Mouse (Mus musculus): ENCODE measurements around the gene Arhgap15. TPM values are rescaled to one million over a fixed set of nuclear protein-coding genes. Genes with fewer than 3 reads are reported as not detected.

The Arhgap15 gene
- polyA plus RNA-seq, 1 experiment from 2014 or later: 1.0 TPM

DNA sequence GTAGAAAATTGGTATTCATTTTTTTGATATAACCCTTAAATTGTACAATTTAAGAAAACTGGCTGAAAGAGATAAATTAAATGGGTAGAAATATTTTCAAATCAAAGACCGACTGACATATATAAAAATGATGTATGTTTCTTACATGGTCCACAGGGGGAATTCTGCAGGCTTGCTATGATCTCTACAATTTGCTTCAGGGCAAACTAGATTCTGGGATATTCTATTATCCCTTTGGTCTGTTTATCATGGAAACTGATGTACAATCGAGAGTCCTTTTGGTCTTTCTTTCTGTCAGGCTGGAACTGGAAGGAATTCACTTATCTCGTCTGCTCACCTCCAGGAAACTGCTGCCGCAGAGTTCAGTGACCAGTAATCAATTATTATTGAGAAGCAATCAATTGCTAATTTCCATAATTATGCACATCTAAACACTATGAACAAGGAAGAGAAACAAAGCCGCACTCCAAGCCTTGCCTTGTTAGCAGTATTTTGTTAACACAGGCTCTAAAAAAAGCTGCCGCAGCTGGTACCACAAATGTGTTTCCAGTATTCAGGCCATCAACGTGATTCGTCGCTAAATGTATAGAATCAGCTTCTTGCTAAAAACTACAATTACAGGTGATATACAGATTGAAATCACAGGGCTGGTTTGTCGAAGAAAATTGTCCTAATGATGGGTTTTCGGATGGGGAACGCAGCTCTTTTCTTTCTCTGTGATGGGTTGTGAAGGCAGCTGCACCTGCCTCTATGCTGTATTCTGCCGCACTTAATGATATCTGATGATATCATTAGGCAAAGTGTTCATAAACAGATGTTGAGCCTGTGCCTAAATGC is 229.8 kb downstream of the Arhgap15 start:
- 87% methylated on average over 13 of the region's 13 CpGs for WGBS
- no peak overlapping the region for H3K9ac ChIP-seq (ENCODE audit: low read depth, low read length)
- ATAC-seq (replicated peaks; ENCODE audit: low FRiP score, low read depth): no peak
- no peak for DNase-seq (ENCODE audit: low spot score)
- H3K27ac ChIP-seq: no peak overlapping the region
- H3K4me1 ChIP-seq (replicated peaks; ENCODE audit: insufficient read depth, low read length): no peaks in the 10 kb centered on the region
- no peaks in the 10 kb centered on the region for H3K36me3 ChIP-seq (ENCODE audit: insufficient read depth, low read length)
- no peak for TF ChIP-seq CTCF (IDR thresholded peaks at IDR 0.05; ENCODE audit: low read depth)
- H3K4me2 ChIP-seq (ENCODE audit: low read length): no peak overlapping the region
- no peak overlapping the region for H3K4me3 ChIP-seq (replicated peaks; ENCODE audit: low read depth, low read length)
- H3K27me3 ChIP-seq (ENCODE audit: insufficient read depth, low read length): no peaks in the 10 kb centered on the region
- no peaks in the 10 kb centered on the region for H3K9me3 ChIP-seq (replicated peaks; ENCODE audit: low read length)

- Histone ChIP-seq H3K27ac (no peak overlapping the region), H3K9me3 (replicated peaks; ENCODE audit: low read length) (no peaks in the 10 kb centered on the region), H3K4me3 (replicated peaks; ENCODE audit: low read depth, low read length) (no peak overlapping the region), H3K36me3 (ENCODE audit: insufficient read depth, low read length) (no peaks in the 10 kb centered on the region), H3K4me1 (replicated peaks; ENCODE audit: insufficient read depth, low read length) (no peaks in the 10 kb centered on the region), H3K4me2 (ENCODE audit: low read length) (no peak overlapping the region), H3K9ac (ENCODE audit: low read depth, low read length) (no peak overlapping the region), H3K27me3 (ENCODE audit: insufficient read depth, low read length) (no peaks in the 10 kb centered on the region)
- no peak for TF ChIP-seq CTCF (IDR thresholded peaks at IDR 0.05; ENCODE audit: low read depth)
- WGBS: 81% methylated on average over 14 of the region's 14 CpGs
- DNase-seq (ENCODE audit: low spot score) (no peak), ATAC-seq (replicated peaks; ENCODE audit: low FRiP score, low read depth) (no peak)
Observed at GRCm38 (mm10) chr2:43986066-43986465, 237.4 kb downstream of the Arhgap15 start.

GRCm38 (mm10) chr2:43987919-43988318 is 239.3 kb downstream of the Arhgap15 start:
- no peaks in the 10 kb centered on the region for H3K9me3 ChIP-seq (replicated peaks; ENCODE audit: low read length)
- H3K36me3 ChIP-seq (ENCODE audit: insufficient read depth, low read length): no peaks in the 10 kb centered on the region
- H3K4me3 ChIP-seq (replicated peaks; ENCODE audit: low read depth, low read length): no peak overlapping the region
- H3K27me3 ChIP-seq (ENCODE audit: insufficient read depth, low read length): no peaks in the 10 kb centered on the region
- ATAC-seq (replicated peaks; ENCODE audit: low FRiP score, low read depth) (no peak), DNase-seq (ENCODE audit: low spot score) (no peak)
- H3K4me2 ChIP-seq (ENCODE audit: low read length): no peak overlapping the region
- H3K4me1 ChIP-seq (replicated peaks; ENCODE audit: insufficient read depth, low read length): no peaks in the 10 kb centered on the region
- TF ChIP-seq CTCF (IDR thresholded peaks at IDR 0.05; ENCODE audit: low read depth): no peak
- WGBS: 83% methylated on average over 3 of the region's 3 CpGs
- no peak overlapping the region for H3K9ac ChIP-seq (ENCODE audit: low read depth, low read length)
- H3K27ac ChIP-seq: no peak overlapping the region

GRCm38 (mm10) chr2:43989850-43990249 is 241.2 kb downstream of the Arhgap15 start:
- no peak for TF ChIP-seq CTCF (IDR thresholded peaks at IDR 0.05; ENCODE audit: low read depth)
- Histone ChIP-seq H3K27me3 (ENCODE audit: insufficient read depth, low read length) (no peaks in the 10 kb centered on the region), H3K4me3 (replicated peaks; ENCODE audit: low read depth, low read length) (no peak overlapping the region), H3K36me3 (ENCODE audit: insufficient read depth, low read length) (no peaks in the 10 kb centered on the region), H3K4me2 (ENCODE audit: low read length) (no peak overlapping the region), H3K9ac (ENCODE audit: low read depth, low read length) (no peak overlapping the region), H3K9me3 (replicated peaks; ENCODE audit: low read length) (no peaks in the 10 kb centered on the region), H3K27ac (no peak overlapping the region), H3K4me1 (replicated peaks; ENCODE audit: insufficient read depth, low read length) (no peaks in the 10 kb centered on the region)
- 75% methylated on average over 5 of the region's 5 CpGs for WGBS
- ATAC-seq (replicated peaks; ENCODE audit: low FRiP score, low read depth): no peak
- no peak for DNase-seq (ENCODE audit: low spot score)

GRCm38 (mm10) chr2:43992510-43992909 is 243.9 kb downstream of the Arhgap15 start:
- ATAC-seq (replicated peaks; ENCODE audit: low FRiP score, low read depth) (no peak), DNase-seq (ENCODE audit: low spot score) (no peak)
- no peak overlapping the region for H3K4me2 ChIP-seq (ENCODE audit: low read length)
- H3K9ac ChIP-seq (ENCODE audit: low read depth, low read length): no peak overlapping the region
- TF ChIP-seq CTCF (IDR thresholded peaks at IDR 0.05; ENCODE audit: low read depth): no peak
- no peak overlapping the region for H3K27ac ChIP-seq
- H3K27me3 ChIP-seq (ENCODE audit: insufficient read depth, low read length): no peaks in the 10 kb centered on the region
- H3K4me3 ChIP-seq (replicated peaks; ENCODE audit: low read depth, low read length): no peak overlapping the region
- WGBS: 80% methylated on average over 7 of the region's 7 CpGs
- no peaks in the 10 kb centered on the region for H3K36me3 ChIP-seq (ENCODE audit: insufficient read depth, low read length)
- H3K4me1 ChIP-seq (replicated peaks; ENCODE audit: insufficient read depth, low read length): no peaks in the 10 kb centered on the region
- H3K9me3 ChIP-seq (replicated peaks; ENCODE audit: low read length): no peaks in the 10 kb centered on the region

GRCm38 (mm10) chr2:44002454-44002853 is 253.8 kb downstream of the Arhgap15 start:
- Histone ChIP-seq H3K4me1 (replicated peaks; ENCODE audit: insufficient read depth, low read length) (no peaks in the 10 kb centered on the region), H3K4me3 (replicated peaks; ENCODE audit: low read depth, low read length) (no peak overlapping the region), H3K9me3 (replicated peaks; ENCODE audit: low read length) (no peaks in the 10 kb centered on the region), H3K9ac (ENCODE audit: low read depth, low read length) (no peak overlapping the region), H3K27ac (no peak overlapping the region), H3K36me3 (ENCODE audit: insufficient read depth, low read length) (no peaks in the 10 kb centered on the region), H3K27me3 (ENCODE audit: insufficient read depth, low read length) (no peaks in the 10 kb centered on the region), H3K4me2 (ENCODE audit: low read length) (no peak overlapping the region)
- WGBS: 82% methylated on average over 1 of the region's 1 CpGs
- no peak for TF ChIP-seq CTCF (IDR thresholded peaks at IDR 0.05; ENCODE audit: low read depth)
- no peak for DNase-seq (ENCODE audit: low spot score)
- no peak for ATAC-seq (replicated peaks; ENCODE audit: low FRiP score, low read depth)
